Mouse (Mus musculus) heart, postnatal 4 days (tissue): Measurements from ENCODE around the gene Olfr54. TPM values are rescaled to one million over a fixed set of nuclear protein-coding genes. Genes with fewer than 3 reads are reported as not detected.
"Not testable (repeated sequence)": the region's sequence is repeated elsewhere in the genome, so short reads cannot be mapped to it uniquely, and the experiment has no call there.

Source experiments
- DNase-seq: peaks from one replicate; pipeline ENCODE4 v3.0.0; 2021
- total RNA-seq, 2 experiments: library from RNA; stranded (reverse); gene quantifications; 2 replicates each; pipeline ENCODE4 v1.2.3; 2021

Olfr54 gene
- not detected for total RNA-seq

DNA sequence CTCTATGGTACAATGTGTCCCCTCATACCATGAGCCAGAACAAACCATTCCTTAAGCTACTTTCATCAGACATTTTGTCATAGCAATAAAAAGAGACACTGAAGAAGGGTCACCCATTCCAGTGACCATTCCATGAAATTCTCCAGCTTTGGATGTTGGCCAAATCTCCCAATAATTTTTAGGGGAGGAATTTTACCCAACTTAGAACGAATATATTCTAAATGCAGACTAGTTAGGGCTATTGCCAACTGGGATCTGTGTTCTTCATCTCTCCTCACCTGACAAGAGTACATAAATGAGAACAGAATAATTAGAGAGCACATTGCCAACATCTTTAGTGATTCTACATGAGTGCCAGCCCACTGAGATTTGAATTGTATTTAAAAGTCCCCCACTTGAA is at the start of gene Olfr54:
Gene Olfr54 (plus strand): TSS at position 301 of the 400 bp plus-strand sequence.
- DNase-seq: no peak

DNA sequence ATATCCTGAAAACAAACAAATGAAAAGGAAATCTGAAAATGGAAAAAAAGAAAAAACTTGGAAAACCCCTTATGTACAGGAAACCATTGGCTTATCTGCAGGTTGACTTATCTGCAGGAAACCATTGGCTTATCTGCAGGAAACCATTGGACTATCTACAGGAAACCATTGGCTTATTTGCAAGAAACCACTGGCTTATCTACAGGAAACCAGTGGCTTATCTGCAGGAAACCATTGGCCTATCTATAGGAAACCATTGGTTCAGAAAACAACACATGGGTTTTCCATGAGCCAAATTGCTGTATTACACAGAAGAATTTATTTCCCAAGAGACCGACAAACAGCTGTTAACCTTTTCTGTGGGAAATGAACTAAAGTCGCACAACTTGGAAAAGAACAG is 49.1 kb upstream of the Olfr54 start:
- no peak for DNase-seq

DNA sequence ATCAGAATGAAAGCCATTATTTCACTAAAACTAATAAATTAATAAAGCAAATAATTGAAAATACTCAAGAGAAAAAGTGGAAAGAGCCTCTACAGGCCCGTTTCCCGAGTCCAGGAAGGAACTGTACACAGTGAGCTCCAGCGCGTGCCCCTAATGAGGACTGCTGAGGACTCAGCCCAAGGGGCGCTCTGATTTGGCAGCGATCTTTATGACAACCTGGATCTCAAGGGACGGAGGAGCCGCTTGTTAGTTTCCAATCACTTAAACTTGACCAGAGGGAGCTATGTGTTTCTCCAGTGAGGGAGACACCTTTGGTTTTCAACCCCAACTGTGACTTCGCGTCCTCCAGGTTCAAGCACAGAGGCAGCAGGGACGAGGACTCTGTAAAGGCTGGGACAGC is 47.8 kb upstream of the Olfr54 start, which contains the start of gene Olfr1378:
Gene Olfr1378 (plus strand): TSS at position 301 of the 400 bp plus-strand sequence.
- DNase-seq: no peak

DNA sequence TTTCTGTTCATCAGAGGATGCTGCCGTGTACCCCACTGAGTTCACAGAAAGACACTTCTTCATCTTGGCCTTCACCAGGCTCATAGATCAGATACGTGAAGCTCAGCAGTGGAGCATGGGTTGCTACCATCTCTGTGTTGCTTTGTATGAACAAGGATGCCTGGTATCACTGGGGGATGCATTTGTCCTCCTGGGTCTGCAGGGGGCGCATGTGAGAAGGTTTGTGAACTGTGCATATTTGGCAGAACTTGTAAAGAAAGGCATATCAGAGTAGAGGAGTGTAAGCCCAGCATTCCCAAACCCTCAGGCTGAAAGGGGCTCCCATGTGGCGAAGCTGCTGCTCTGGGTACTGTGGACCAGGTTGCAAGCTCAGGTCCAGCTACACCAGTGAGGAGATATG is 36.8 kb upstream of the Olfr54 start:
- DNase-seq: no peak

DNA sequence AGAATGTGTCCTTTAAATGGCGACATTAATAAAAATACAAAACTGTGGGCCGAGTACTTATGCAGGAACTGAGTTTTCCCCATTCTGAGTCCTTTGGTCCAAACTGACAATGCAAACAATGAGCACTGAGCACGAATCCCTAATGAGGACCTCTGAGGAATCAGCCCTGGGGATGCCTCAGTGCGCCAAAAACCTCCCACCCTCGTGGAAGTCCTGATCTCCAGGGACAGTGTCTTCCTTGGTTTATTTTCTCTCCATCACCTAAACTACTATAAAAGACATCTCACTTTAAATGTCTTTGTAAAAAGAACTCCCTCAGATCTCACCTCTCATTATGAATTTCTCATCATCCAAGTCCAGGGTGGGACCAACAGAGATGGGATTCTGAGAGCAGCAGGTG is 32.4 kb upstream of the Olfr54 start, which contains the start of gene Olfr1377:
Gene Olfr1377 (plus strand): TSS at position 301 of the 400 bp plus-strand sequence.
- no peak for DNase-seq

DNA sequence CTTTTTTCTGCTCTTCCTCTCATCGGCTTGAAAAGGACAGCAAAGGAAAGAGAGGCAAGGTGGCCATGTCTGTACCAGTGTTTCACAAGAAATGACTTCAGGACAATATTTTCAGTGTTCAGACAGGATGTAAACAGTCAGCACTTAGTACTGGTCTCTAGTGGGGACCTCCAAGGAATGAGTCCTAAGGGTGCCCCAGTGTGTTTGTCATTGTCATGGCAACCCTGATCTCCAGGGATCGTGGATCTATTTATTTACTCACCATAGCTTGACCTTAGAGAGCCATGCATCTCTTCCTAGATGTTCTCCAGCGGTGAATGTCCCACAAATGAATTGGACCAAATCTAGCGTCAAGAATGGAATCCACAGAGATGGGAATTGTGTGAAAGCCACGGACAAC is 10.7 kb upstream of the Olfr54 start, which contains the start of gene Olfr51:
Gene Olfr51 (plus strand): TSS at position 301 of the 400 bp plus-strand sequence.
- DNase-seq: no peak

DNA sequence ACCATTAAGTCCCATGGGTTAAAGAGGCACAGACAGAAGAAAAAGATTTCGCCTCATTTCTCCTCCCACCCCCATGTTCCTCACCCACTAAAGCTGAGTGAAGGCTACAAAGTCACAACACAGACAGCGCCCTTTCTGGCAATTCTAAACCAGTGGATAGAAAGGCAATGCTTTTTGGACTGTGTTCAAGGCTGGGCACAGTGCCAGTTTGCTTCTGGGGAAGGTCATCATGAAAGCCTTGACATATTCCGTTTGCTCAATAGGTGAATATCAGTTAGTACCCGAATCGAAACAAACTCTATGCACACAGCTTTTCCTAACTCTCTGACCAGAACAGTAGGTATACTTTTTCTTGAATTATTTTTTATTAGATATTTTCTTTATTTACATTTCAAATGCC is 2.2 kb upstream of the Olfr54 start:
- peak; percentile 81 for DNase-seq

DNA sequence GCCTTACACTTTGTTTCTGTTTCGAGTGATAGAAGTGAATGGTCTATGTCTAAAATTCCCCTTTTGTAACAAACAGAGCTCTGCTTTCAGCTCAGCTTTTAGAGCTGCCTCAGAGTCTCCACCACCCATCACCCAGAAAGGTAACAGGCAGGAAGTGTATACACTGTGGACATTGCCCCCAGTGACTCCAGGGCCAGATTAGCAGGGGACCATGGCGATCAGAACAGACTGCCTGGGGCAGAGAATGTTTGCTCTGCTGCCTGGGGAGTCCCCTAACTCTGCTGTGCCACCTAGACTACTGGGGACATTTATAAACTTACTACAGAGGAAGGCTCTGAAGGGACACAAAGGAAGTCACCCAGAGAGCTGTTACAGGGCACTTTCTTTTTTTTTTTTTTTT is 2.3 kb downstream of the Olfr54 start:
- no peak for DNase-seq

DNA sequence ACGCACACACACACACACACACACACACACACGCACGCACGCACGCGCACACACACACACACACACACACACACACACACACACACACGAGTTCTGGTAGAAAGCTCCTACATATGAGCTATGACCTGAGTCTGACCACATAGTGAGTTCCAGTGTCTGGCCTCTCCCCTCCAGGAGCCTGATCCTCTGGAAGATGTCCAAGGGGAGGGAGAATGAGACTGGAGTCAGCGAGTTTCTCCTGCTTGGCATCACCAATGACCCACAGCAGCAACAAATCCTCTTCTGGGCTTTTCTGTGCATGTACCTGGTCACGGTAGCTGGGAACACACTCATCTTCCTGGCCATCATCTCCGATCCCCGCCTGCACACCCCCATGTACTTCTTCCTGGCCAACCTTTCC is 12.8 kb downstream of the Olfr54 start:
- DNase-seq: not testable (repeated sequence)

DNA sequence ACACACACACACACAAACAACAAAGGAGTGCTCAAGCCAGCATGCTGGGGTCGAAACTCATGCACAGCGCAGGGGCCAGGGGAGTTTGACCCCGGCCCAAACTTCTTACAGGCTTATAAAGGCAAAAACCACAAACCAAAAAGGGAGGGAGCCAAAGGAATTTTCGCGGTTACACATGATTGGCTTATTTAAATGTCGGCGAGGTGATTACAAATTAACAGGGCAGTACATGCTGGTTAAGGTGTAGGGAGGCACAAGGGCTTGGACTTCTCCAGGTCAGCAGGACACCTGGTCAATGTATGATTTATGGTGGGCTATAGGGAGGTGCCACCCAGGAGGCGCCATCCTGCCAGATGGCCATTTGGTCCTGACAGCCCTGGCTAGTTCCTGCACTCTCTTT is 15.3 kb downstream of the Olfr54 start:
- DNase-seq: not testable (repeated sequence)

DNA sequence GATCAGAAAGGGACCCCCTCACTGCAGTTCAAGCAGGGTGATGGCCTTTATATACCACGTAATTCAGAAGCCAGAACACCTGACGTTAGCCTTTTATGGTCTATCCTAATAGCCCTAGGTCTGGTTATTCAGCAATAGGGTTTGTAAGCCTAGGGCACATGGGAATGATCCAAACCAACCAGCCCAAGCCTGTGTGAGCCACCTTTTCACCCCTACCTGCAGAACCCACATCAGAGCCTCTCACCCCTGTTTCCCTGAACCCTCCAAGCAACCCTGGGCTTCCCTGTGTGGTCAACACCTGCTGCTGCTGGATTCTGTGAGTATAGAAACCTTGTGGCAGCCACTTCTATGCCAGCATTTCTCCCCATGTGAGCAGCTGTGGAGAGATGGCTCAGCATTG is 16.2 kb downstream of the Olfr54 start:
- DNase-seq: no peak

DNA sequence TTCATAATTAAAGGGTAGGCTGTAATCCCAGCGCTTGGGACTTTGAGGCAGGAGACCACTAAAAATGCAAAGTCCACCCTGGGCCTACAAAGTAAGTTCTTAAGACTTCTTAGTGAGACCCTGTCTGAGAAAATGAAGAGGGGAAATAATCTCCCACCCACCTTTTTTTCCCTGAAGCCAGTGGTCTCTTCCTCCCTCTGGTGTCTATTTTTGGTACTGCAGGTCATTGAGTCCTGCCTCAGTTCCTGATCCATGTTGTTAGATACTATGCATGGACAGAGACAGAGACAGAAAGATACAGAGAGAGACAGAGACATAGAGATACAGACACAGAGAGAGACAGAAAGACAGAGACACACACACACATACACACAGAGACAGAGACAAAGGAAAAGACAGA is 18.8 kb downstream of the Olfr54 start:
- DNase-seq: peak; percentile 32

DNA sequence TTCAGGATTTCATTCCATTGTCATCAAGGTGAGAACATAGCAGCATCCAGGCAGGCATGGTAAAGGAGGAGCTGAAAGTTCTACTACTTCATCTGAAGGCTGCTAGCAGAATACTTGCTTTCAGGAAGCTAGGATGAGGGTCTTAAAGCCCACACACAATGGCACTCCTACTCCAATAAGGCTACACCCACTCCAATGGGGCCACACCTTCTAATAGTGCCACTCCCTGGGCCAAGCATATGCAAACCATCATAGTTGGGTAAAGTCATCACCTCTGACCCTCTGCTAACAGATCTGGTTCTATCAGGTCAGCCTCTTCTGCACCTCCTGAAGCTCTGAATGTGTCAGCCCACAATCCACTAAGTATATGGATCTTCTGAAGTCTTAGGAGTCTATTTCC is 20.1 kb downstream of the Olfr54 start:
- DNase-seq: not testable (repeated sequence)

DNA sequence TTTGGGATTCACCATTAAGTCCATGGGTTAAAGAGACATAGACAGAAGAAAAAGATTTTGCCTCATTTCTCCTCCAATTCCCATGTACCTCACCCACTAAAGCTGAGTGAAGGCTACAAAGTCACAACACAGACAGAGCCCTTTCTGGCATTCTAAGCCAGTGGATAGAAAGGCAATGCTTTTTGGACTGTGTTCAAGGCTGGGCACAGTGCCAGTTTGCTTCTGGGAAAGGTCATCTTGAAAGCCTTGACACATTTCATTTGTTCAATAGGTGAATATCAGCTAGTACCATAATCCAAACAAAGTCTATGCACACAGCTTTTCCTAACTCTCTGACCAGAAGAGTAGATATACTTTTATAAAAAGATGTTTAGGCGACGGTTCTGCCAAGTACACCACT is 21.9 kb downstream of the Olfr54 start:
- DNase-seq: peak; percentile 70

DNA sequence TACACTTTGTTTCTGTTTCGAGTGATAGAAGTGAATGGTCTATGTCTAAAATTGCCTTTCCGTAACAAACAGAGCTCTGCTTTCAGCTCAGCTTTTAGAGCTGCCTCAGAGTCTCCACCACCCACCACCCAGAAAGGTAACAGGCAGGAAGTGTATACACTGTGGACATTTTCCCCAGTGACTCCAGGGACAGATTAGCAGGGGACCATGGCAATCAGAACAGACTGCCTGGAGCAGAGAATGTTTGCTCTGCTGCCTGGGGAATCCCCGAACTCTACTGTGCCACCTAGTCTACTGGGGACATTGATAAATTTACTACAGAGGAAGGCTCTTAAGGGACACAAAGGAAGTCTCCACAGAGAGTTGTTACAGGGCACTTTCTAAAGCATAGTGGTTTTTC is 30.7 kb downstream of the Olfr54 start:
- not testable (repeated sequence) for DNase-seq

DNA sequence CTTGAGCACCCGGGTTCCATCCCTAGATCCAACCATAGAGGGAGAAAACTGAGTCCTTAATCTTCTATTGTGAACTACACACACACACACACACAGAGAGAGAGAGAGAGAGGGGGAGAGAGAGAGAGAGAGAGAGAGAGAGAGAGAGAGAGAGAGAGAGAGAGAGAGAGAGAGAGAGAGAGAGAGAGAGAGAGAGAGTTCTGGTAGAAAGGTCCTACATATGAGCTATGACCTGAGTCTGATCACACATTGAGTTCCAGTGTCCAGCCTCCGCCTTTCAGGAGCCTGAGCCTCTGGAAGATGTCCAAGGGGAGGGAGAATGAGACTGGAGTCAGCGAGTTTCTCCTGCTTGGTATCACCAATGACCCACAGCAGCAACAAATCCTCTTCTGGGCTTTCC is 33.8 kb downstream of the Olfr54 start, which contains the start of gene Olfr1375:
Gene Olfr1375 (plus strand): TSS at position 301 of the 400 bp plus-strand sequence.
- DNase-seq: not testable (repeated sequence)

DNA sequence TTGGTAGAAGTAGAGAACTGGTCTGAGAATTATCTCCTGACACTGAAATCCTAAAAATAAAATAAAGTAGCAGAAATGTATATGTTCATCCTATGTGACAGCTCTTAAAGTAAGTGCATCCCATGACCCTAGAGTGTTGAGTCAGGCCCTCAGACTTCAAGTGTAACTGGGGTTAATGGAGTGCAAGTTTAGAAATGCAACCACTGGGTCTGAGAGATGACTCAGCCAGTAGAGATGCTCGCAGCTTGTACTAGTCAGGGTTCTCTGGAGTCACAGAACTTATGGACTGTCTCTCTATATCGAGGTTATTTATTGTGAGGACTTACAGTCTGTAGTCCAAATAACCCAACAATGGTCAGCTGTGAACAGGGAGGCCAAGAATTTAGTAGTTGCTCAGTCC is 37.6 kb downstream of the Olfr54 start:
- no peak for DNase-seq

DNA sequence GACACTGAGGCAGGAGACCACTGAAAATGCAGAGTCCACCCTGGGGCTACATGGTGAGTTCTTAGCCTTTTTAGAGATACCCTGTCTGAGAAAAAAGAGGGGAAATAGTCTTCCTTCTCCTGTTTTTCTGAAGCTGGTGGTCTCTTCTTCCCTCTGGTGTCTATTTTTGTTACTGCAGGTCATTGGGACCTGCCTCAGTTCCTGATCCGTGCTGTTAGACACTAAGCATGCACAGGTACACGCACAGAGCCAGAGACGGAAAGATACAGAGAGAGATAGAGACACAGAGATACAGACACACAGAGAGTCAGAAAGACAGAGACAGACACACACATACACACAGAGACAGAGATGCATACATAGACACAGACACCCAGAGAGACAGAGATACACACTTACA is 39.2 kb downstream of the Olfr54 start:
- DNase-seq: no peak

DNA sequence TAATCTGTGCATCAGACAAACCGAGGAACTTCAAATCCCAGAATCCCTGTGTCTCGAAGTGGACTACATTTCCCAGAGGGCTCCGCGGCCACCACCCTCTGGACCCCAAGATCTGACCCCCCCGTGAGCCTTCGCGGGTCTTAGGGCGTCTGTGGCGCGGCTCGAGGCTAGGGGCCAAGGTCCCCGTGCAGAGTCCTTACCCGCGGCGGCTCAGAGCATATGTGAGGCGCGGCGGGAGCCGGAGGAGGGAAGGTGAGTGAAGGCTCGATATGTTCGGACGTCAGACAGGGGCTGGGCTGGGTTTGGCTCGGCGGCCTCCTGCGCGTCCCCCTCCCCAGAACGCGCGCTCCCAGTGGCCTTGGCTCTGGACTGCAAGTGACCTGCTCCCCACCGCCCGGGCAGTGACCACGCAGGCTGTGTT is 45.1 kb downstream of the Olfr54 start, which contains the start of gene Zfp354a:
Gene Zfp354a (plus strand): TSS at position 107 of the 421 bp plus-strand sequence.
- peak; percentile 73 for DNase-seq

DNA sequence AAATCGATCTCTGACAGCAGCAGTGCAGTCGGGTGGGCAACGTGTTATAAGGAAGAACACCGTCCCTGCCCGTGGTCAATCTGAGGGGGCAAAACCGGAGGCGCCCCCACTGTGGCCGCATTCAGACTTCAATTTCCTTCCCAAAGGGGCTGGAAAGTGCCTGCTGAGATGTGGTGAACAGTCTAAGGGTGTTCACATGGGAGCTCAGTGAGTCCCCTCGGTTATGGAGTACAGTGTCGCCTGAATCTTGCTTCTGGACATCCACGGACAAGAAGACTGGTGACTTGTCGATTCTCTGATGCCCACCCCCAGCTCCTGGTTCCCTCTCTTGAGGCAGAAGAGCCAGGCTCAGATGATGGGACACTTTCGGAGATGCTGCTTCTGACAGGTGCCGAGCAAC is 45.6 kb downstream of the Olfr54 start:
- DNase-seq: no peak

DNA sequence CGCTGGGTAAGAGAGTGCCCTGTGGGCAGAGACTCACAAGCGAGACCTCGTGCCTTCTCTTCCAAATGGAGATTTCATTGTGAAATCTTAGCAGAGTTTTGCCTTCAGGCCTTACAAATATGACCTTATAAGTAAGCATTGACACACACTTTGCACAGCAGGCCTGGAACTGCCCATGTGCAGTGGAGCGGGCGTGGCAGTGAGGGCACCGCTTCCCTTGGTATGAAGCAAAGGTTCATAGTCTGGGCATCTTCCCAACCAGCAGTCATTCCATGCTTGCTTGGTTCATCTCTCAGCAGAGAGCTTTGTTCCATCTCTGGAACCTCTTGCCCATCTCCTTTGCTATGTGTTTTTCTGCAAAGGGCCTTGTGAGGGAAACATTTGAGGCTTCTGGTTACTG is 46.9 kb downstream of the Olfr54 start:
- peak; percentile 13 for DNase-seq

DNA sequence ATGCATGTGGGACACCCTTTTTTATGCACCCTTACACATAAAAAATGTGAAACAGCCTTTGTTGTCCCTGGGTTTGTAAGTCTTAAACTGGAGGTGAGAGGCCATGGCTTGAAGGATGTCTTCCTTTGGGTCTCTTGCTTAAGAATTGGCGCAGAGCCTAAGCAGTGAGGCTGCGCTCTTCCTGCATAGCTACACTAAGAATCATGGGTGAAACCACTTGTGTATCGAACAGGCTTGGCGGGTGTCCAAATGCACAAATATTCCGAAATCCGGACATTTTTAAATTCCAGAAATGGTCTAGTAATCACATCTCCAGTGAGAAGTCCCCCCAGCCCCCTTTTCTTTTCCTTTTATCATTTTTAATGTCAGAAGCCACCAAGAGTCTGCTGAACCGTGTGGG is 49.2 kb downstream of the Olfr54 start:
- DNase-seq: no peak

DNA sequence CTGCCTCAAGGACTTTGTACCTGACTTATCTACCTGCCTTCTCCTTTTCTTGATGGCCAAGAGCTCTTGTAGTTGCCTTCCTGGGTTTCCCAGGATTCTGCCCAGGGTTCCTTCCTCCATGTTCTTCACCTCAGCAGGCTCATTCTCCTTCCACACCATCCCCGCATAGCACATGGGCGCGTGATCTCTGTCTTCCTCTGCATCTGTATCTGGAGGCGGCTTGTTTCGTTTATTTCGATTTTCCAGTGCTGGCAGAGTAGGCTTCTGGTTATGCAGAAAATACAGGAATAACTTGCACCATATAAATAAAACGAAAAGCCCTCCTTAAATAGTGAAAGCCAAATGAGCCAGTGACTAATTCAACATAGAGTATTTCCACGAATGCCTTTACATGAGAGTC is 49.8 kb downstream of the Olfr54 start:
- DNase-seq: no peak
